Mouse (Mus musculus) gastrocnemius, adult 18-20 months (tissue): Measurements from ENCODE around the gene Saa4. TPM values are rescaled to one million over a fixed set of nuclear protein-coding genes. Genes with fewer than 3 reads are reported as not detected.
A peak's percentile ranks its signal among the peaks of the same experiment; 100 is the strongest.
"Not testable (repeated sequence)": the region's sequence is repeated elsewhere in the genome, so short reads cannot be mapped to it uniquely, and the experiment has no call there.

Experiments used
- DNase-seq: peaks from one replicate; pipeline ENCODE4 v3.0.0; 2021; ENCODE audit warnings: low spot score
- long read RNA-seq, 2 experiments: library from polyadenylated mRNA; stranded (forward); transcript quantifications; one replicate each; pipeline ENCODE4 v2.0.0; 2021
- total RNA-seq, 2 experiments: library from RNA; stranded (reverse); gene quantifications; 2 replicates each; pipeline ENCODE4 v1.2.3; 2021

Saa4 gene
- total RNA-seq = under 1 TPM in 1 of 2 experiments, not detected in 1; 0.09 TPM
- long read RNA-seq, experiment 1 = 0 reads
- long read RNA-seq, experiment 2 = 0 reads

GRCm38 (mm10) chr7:46732458-46732857 lies at the start of gene Saa4:
TSS of gene Saa4 (minus strand) at chr7:46732603.
- no peak for DNase-seq

DNA sequence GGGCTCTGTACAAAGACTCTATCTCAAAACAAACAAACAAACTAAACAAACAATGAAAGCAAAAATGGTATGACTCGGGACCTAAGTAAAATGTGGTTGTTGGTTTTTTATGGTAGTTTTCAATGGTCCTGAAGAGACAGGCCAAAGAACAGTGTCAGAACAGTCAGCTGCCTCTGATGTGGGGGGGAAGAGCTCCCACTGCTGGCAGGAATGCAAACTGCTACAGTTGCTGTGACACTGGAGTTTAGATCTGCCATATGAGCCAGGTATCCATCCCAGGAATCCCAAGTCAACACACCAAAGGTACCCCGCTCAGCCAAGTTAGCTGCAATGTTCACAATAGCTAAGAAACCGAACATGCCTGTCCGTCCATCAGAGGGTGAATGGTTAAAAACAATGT lies 38.3 kb upstream of the Saa4 start:
- peak; percentile 46 for DNase-seq

DNA sequence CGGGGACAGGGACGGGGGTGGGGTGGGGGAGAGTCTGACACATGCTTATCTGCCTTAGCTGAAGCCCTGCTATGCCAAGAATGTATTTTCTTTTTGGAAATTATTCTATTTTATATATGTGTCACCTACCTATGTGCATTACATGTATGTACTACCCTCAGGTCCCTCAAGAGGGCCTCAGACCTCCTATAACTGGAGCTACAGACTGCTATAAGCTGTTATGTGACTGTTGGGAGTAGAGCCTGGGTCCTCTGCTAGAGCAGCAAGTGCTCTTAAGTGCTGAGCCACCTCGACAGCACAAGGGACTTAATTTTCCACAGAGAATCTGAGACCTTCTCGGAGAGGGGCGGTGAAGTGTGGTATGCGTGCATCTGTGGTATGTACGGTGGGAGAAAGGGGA lies 36.0 kb upstream of the Saa4 start:
- no peak for DNase-seq

GRCm38 (mm10) chr7:46767371-46767770 lies 35.0 kb upstream of the Saa4 start:
- DNase-seq = no peak

DNA sequence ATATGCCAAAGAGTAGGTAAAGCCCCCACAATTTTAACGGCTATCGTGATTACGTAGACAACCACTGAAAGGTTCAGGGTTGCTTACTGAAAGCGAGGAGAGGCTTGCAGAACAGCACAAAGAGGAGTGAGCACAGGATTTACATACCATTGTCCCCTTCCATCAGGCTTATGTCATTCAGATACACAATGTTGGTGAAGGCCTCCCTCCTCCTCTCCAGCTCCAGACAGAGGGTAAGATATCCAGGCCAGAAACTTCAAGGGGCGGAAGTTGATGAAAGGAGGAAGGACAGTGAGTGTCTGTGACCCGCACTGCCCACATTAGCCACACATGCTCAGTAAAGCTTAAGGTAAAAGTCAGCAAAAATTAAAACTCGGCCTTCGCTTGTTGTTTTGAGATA lies 32.3 kb upstream of the Saa4 start:
- no peak for DNase-seq

DNA sequence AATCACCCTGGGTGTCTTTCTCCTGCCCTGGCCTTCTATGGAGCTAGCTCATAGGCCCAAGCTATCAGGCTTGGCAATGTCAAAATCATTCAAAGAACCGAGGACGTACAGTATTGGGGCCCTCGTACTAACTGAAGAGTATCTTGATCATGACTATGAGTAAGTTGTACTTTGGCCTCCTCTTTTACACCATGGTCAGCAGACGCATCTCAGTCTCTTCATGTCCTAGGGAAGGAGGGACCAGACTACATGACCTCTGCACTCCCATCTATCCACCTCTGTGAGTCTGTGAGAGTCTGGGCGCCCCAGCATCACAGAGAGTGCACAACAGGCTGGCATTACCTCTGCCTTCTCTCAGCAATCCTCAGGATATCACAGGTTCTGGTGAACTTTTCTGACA lies 30.2 kb upstream of the Saa4 start:
- DNase-seq = no peak

- DNase-seq = no peak
Observed at GRCm38 (mm10) chr7:46761049-46761795, 28.8 kb upstream of the Saa4 start.

- no peak for DNase-seq
Observed at GRCm38 (mm10) chr7:46751490-46751889, 19.1 kb upstream of the Saa4 start, which contains the start of gene Saa2. TSS of gene Saa2 (plus strand) at chr7:46751790.

- peak; percentile 50 for DNase-seq
Observed at GRCm38 (mm10) chr7:46748459-46748858, 16.1 kb upstream of the Saa4 start.

- peak; percentile 63 for DNase-seq
Observed at GRCm38 (mm10) chr7:46746381-46746780, 14.0 kb upstream of the Saa4 start.

DNA sequence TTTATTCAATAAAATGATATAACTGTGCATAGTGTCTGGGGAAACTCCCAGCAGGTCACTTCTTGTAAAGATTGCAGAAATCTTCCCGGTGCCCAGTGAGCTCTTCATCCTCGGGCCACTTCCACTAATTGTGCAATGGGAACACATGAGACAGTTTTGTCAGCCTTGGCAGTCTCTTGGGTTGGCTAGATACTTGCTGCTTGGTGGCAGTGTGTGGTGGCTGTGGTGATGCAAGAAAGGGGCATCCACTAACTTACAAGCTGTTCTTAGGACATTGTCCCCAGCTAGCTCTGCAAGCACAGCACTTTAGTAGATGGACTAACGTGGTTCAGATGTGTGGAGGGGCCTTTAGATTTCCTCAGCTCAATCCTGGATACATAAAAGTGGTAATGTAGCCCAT lies 13.4 kb upstream of the Saa4 start:
- peak; percentile 18 for DNase-seq

GRCm38 (mm10) chr7:46742880-46743279 lies 10.5 kb upstream of the Saa4 start, which contains the start of gene Saa1:
TSS of gene Saa1 (minus strand) at chr7:46742980.
- not testable (repeated sequence) for DNase-seq

- DNase-seq = not testable (repeated sequence)
Observed at GRCm38 (mm10) chr7:46740041-46740440, 7.6 kb upstream of the Saa4 start.

DNA sequence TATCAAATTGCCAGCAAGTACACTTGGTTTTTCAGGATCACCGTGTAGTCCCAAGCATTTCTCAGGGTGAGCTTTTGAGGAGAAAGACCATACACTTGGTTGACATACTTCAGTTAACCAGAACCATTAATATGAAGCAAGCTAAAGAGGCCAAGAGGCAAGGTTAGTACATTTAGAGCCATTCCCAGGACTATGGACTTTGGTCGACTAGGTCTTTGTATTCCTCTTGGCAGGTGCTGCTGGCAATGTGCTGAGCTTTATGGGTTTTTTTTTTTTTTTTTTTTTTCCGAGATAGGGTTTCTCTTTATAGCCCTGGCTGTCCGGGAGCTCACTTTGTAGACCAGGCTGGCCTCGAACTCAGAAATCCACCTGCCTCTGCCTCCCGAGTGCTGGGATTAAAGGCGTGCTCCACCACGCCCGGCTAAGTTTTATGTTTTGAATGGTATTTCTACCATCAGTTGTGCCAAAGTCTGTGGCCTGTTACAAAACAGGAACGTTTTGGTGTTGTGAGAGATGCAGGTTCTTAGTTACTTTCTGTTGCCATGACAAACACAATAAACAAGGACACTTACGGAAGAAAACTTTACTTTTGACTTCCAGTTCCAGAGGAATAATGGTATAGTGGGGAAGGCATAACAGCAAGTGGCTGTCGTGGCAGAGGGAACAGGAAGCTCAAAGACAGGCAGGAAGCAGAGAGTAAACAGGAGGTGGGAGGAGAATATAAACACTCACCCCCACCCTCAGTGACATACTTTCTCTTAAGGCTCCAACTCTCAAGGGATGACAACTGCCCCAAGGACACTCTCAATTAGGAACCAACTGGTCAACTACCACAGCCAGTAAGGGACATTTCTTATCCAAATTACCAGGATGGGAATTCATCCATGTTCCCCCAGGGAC lies 6.4 kb upstream of the Saa4 start:
- DNase-seq = no peak

- no peak for DNase-seq
Observed at GRCm38 (mm10) chr7:46734983-46735382, 2.6 kb upstream of the Saa4 start.

DNA sequence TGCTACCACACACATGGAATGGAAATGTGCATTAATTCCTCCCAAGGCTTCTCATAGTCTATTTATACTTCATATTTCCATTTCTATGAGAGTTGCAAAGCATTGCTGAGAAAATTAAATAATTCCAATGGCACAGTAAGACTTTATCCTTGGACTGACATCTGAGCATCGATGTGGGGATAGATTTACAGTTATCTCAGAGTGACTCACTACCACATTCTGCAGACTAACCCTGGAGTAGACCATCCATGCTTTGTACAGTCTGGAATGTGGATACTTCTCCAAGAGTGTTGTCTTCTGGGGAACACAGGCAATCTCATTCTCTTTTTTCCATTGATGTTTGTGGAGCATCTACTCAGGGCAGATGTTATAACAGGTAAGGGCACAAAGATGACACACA lies 4.8 kb downstream of the Saa4 start:
- no peak for DNase-seq

DNA sequence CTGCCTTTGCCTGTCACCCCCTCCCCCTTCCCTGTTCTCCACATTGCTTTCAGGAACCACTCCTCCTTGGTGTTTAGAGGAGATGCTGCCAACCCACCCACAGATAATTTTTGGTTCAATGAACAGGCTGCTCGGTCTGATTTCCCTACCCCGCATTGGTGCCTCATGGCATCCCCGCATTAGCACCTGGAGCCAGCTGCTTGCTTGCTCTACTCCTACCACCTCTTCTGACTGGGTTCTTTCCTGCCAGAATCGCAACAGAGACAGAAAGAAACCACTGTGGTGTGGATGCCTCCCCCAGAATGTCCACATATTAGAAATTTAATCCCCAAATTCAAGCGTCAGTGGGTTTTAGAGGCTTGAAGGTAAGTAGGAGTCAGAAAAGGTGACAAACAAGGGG lies 8.0 kb downstream of the Saa4 start:
- no peak for DNase-seq

GRCm38 (mm10) chr7:46723849-46724248 lies 8.6 kb downstream of the Saa4 start:
- no peak for DNase-seq

- DNase-seq = no peak
Observed at GRCm38 (mm10) chr7:46723354-46723753, 9.0 kb downstream of the Saa4 start.

DNA sequence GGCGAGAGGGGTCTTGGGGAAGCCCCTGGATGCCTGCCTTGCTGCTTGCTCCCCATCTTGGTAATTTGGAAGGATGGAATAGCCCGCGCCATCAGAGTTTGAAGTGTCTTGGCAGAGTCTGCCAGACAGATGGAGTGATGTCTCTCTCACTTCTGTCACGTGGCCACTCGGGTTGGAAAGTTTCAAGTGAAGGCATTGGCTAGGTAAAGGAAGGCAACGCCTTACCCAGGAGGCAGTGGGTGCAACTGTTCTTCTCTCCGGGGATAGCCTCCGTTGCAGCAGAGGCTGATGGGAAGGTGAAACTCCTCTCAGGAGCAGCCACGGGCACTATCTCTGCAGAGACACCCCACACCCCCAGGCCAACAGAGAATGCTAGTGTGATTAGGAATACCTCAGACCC lies 11.9 kb downstream of the Saa4 start:
- no peak for DNase-seq

DNA sequence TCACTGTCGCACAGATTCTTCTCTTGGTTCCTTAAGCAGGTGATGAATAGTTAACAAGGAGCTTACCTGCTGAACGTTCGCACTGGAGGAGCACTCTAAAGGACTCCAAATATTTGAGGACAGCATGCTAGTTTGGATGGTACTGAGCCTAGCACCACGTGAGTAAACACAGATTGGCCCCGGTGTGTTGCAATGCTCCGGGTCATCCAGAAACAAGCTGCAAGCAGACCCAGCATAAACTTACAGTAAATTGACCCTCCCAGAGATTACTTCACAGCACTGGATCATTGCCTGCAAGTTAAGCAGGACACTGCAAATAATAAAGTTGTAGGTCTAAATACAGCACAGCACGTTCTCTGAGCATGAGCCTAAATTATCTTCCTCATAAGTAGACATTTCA lies 12.9 kb downstream of the Saa4 start:
- peak; percentile 88 for DNase-seq

- DNase-seq = no peak
Observed at GRCm38 (mm10) chr7:46718591-46719270, 13.7 kb downstream of the Saa4 start.
